Mouse (Mus musculus) frontal cortex, adult (tissue): ENCODE measurements at regions not wholly inside any gene's neighbourhood (a gene's known extent, or its start where the extent isn't known, plus 50 kb on each side); places are given as distances from the start of the nearest gene placed in this dataset.

Experiments used
- ATAC-seq: cut with Nextera tagmentation; 2 replicates; pipeline ENCODE4 v1.9.2; 2017; ENCODE audit warnings: mild to moderate bottlenecking, moderate library complexity, mixed read lengths; ENCODE audit not compliant: low TSS enrichment

DNA sequence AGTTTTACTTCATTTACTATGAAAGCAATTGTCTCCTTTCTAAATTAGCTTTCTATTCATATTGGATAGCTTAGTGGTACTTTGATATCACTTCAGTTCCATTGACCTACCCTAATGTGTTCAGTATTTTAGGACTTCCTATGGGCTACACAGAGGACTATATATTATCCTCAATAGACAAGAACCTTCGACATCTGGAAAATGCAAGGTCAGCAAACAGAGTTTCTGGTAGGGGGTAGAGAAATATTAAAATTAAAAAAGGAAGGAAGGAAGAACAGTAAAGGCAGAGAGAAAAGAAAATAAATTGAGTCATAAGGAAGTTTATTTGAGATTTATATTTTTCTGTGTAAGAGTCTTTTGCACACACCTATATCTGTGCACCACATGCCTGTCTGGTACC is 107.4 kb upstream of the Insig1 start:
- ATAC-seq: no peak

DNA sequence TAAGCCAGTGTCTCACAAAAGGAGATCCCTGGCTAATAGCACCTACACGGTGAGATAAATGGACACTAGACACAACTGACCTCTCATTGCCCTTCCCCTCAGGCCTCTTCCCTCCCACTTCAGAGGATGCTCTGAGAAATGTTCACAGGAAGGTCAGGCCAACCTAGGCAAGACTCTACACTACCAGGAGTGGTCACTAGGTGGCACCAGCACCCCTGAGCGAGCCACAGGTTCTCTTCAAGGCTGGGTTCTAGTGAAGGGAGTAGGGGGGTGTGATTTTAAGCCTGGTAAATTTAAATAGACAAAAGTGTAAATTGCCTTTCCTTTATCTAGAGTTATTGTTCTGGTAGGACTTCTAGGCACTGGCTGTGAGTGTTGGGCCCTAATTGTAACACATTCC is 76.0 kb upstream of the Insig1 start:
- ATAC-seq: peak; percentile 87

DNA sequence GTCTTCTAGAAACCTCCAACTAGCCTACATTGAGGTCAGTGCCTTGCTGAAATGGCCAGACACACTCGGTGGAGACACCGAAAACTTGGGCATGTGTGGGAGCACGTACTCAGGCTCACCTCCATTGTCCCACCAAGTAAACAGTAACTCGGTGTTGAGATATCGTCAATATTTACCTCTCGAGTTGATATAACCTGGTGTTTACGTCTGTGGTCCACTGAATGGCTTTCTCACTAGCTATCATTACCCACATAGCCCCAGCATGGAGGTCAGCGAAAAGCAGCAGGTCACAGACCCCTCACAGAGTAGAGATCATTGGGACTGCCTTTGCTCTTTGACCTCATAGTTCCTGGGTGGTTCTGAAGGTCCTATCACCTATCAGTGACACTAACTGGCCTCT is 73.4 kb upstream of the Insig1 start:
- ATAC-seq: no peak

DNA sequence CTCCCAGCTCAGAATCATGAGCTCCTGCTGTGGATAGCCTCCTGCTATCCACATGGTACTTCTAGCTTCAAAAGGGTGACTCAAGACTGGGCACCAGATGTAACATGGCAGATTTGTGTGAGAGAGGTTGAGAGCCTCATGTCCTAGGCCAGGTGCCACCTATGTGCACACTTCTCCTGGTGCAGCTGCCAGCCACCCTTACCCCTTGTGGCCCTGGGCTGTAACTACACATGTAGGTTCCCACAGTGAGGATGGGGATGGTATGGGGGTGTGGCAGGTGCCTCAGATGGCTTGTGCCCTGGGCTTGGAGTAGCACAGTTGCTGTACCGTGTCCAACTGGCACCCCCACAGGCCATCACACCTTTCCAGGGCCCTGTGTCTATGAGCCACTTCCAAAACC is 68.2 kb upstream of the Insig1 start:
- no peak for ATAC-seq

DNA sequence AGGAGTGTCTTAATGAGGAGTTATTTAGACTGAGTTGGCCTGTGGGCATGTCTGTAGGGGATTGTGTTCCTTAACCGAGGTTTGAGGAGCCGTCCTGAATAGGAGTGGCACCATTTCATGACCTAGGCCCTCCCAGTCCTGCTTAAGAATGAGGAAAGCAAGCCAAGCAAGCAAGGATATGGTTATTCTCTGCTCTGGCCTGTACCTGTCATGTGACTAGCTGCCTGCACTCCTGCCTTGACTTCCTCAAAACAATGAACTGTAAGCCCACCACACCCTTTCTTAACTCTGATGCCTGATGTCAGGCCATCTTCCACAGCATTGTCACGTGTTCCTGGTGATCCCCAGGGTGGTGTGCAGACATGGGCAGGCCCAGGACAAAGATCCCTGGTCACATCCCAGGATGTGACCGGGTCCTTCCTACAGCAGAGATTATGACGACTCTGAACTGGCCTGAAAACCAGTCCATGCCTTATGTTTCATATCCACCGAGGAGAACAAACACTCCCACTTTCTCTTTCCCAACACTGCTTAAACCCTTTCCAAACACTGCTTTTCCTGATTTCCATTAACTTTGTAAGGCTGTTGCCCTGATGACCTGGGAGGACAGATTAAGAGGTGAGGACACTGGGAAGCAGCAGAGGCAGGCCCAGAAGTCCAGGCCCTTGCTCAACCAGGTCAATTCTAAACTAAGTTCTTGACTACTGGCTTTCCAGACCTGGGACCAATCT is 67.2 kb upstream of the Insig1 start:
- ATAC-seq: no peak

DNA sequence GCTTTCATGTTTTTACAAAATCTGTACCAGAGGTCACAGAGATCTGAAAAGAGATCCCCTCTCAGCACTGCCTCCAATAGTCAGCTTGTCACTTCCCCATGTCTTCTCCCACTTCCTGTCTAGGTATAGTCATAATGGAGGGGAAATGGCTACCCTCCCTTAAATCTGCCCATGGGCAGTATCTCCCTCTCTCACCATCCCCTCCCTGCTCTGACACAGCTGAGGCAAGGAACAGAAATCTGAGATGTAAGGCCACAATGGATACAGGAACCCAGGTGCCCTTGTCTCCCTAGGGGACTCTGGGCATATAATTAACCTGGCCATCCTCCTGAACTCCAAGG is 66.7 kb upstream of the Insig1 start:
- ATAC-seq: no peak

DNA sequence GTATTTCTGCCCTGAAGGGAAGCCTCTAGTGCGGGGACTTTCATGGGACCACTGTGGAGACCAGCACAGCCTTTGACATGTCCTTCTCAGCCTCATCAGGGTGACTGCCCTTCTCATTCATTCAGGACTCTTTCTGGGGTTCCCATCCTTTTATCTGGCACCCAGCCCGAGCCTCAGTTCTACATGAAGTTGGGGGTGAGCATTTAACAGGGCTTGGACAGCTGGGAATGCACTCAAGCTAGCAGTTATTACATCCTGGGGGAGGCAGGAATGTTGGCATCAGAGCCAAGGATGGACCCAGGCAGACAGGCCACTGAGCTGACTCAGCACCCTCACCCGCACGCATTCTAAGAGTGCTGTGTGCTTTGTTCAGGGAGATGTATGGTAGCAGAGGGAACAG is 61.8 kb upstream of the Insig1 start:
- no peak for ATAC-seq

DNA sequence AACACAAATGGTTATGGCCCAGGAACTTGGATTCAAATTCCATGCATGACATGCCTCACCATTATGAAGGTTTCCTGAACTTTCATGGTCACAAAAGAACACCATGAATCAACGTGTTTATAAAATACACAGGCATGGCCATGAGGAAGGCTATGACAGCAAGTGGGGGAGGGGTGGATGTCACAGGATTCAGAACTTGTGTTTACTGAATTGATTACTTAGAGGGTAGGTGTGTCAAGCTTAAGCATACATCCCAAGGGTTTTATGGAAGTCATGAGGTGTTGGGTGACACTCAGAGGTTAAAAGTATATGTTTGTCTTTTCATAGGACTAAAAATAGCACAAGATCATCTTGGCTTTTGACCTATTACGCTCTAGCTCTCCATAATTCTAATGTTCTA is 61.3 kb upstream of the Insig1 start:
- no peak for ATAC-seq

DNA sequence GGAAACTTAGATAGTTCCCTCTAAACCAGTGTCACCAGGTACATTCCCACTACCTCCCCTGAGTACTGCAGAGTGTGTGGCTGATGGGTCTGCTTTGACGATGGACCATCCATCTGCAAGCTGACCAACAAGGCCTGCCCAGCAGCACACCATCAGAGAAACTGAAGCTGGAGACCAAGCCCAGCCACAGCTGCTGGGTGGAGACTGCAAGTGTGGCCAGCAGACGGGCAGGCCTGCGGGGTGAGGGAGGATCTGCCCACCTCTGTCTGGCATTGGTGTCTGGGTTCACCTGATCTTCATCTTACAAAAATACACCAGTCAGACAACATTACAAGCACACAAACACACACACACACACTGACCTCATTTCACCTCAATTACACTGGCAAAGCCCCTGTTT is 60.6 kb upstream of the Insig1 start:
- ATAC-seq: no peak

DNA sequence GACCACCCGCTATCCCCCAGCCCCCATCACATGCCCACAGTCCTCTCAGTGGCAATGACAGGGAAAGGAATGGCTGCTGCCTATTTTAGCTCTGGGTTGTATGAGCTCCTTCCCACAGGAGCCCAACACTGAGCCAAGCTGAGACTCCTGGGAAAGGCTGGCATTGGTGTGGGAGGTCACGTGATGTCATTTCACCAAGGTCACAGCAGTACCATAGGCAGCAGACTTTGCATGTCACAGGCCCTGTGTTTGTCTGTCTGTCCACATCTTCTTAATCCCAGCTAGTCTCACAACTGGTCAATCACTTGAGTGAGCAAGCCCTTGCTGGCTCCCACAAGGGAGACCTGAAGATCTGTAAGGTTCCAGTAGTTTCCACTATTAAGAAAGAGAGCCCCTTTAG is 58.7 kb upstream of the Insig1 start:
- ATAC-seq: no peak

DNA sequence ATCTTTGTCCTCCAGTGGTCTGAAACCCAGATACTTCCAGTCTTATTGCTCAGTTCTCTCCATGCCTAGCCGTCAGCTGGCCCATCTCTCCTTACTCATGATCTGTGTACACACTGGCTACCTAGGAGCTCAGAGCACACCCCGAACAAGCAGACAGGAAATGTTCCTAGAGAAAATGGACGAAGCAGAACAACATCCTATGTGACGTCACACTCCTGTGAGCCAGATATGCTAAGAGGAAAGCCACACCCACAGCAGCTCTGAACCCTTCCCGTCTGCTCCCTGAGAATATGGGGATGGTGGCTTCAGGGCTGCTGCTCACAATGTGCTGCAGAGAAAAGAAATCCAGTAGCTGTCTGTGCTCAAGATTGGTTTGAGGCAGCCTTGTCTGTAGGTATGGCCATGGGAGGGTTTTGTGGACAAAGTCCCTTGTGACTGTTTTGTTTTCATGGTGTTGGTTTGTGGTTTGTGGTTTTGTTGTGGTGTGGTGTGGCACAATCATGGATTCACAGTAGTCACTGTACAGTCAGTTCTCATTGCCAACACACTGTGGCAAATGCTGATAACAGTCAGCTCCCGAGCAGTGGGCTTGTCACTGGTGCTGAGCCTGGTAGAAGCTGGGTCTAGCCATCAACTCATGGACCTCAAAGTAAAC is 57.4 kb upstream of the Insig1 start:
- ATAC-seq: no peak

DNA sequence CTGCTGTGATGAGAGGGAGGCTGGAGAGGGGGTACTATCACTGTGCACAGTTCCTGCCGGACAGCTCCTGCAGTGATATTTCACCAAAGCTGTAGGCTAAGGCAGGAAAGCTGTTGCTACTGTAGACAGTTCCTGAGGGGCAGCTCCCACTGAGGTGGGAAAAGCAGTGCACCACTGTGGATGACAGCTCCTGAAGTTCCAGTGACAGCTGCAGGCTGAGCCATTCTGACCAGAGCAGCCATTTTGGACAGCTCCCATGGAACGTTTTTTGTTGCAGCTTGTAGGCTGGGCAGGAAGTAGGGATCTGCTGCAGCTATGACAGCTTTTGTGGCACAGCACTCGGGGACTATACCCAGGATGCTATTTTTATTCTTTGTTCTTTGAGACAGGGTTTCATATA is 51.3 kb upstream of the Insig1 start:
- ATAC-seq: no peak
